8 mouse cellular contexts compared by ENCODE assay signal in genomic region chr6:112696056-112696950, GRCm38 (mm10). TPM values are rescaled to one million over a fixed set of nuclear protein-coding genes. Genes with fewer than 3 reads are reported as not detected.
A peak's percentile ranks its signal among the peaks of the same experiment; 100 is the strongest.
DNase-seq lines count a peak whose midpoint lies in the region; ATAC-seq lines count a peak whose summit lies in the region.

TSS of gene Rad18 (minus strand) at chr6:112696686.

- ATAC-seq in activated CD4-positive, CD25-positive, alpha-beta regulatory T cell, adult 4 months: peak; percentile 93
- ATAC-seq in common myeloid progenitor, adult 5-6 weeks (replicated peaks; ENCODE audit: low read depth, poor library complexity, severe bottlenecking): peak; percentile 85

- DNase-seq in gastrocnemius, adult 8-10 months (ENCODE audit: low spot score in 2 of 2): peak; percentile 41 to 68
- peak; percentile 63 for DNase-seq in hindlimb bud, embryonic 11.5 days (ENCODE audit: extremely low spot score, low read depth, low spot score)
- DNase-seq in left cerebral cortex, postnatal 14 days (ENCODE audit: low spot score in 2 of 2): peak; percentile 78 to 87
- peak; percentile 94 for DNase-seq in mesoderm, embryonic 11.5 days (ENCODE audit: low read depth, low spot score)
- DNase-seq in right cerebral cortex, postnatal 36 days (ENCODE audit: low spot score in 2 of 2): peak; percentile 77 to 79
- DNase-seq in yolk sac, embryonic 10.5 days (ENCODE audit: low spot score): peak; percentile 88

- intact Hi-C loops in left cerebral cortex, postnatal 14 days (cut with DNase I): loop anchor here (10.0 kb wide), 1 partner anchor 608 kb away; the partner anchor contains the start of gene Brpf1

RNA-seq across cellular contexts. Expression of gene Rad18, which starts in this region (rescaled TPM):
- polyA plus RNA-seq in activated CD4-positive, CD25-positive, alpha-beta regulatory T cell, adult 4 months (2017; shearing (Covaris generic)): 10 to 100 TPM; 40.5 to 44.4 TPM
- total RNA-seq in common myeloid progenitor, adult 5-6 weeks (2017): 51.9 and 72.9 TPM in 2 replicates
- total RNA-seq in gastrocnemius, adult 8-10 months (2022): 1 to 10 TPM in 3 of 4 experiments, under 1 TPM in 1; 0.83 to 1.3 (median 1.1) TPM
- total RNA-seq in left cerebral cortex, postnatal 14 days (2021): 1 to 10 TPM; 5.2 to 6.5 TPM

Comparison
In these comparisons a context has a peak if more than half of its experiments do, and no peak if none do; other contexts are left out.
1. Peak in every context shown above with its lines: DNase-seq and ATAC-seq.